Mouse (Mus musculus): Measurements from ENCODE around the gene Zfhx3. TPM values are rescaled to one million over a fixed set of nuclear protein-coding genes. Genes with fewer than 3 reads are reported as not detected.

Gene Zfhx3
- polyA plus RNA-seq, 1 experiment = 14.0 TPM

GRCm38 (mm10) chr8:108738179-108738578, 795.7 kb downstream of the Zfhx3 start:
- H3K4me3 ChIP-seq (ENCODE audit: low read depth, low read length) = no peak overlapping the region
- H3K9me3 ChIP-seq (replicated peaks; ENCODE audit: control insufficient read depth, insufficient read depth, low read length, poor library complexity, severe bottlenecking) = no peaks in the 10 kb centered on the region
- TF ChIP-seq CTCF (IDR thresholded peaks at IDR 0.05; ENCODE audit: low read depth, low read length) = no peak
- no peak for TF ChIP-seq EP300 (IDR thresholded peaks at IDR 0.05; ENCODE audit: insufficient read depth, low read depth, low read length)
- no peak for TF ChIP-seq POLR2A (IDR thresholded peaks at IDR 0.05; ENCODE audit: insufficient read depth, low read length)
- H3K27me3 ChIP-seq (ENCODE audit: control insufficient read depth, insufficient read depth, low read length, poor library complexity, severe bottlenecking) = no peaks in the 10 kb centered on the region
- H3K4me1 ChIP-seq (ENCODE audit: control insufficient read depth, insufficient read depth, low read length) = peaks cover 6% of the 10 kb centered on the region
- no peak overlapping the region for H3K27ac ChIP-seq (ENCODE audit: insufficient read depth, low read length)
- H3K9ac ChIP-seq (ENCODE audit: low read depth, poor library complexity, severe bottlenecking) = no peak overlapping the region
- no peaks in the 10 kb centered on the region for H3K36me3 ChIP-seq (ENCODE audit: control insufficient read depth, insufficient read depth, low read length, poor library complexity, severe bottlenecking)

DNA sequence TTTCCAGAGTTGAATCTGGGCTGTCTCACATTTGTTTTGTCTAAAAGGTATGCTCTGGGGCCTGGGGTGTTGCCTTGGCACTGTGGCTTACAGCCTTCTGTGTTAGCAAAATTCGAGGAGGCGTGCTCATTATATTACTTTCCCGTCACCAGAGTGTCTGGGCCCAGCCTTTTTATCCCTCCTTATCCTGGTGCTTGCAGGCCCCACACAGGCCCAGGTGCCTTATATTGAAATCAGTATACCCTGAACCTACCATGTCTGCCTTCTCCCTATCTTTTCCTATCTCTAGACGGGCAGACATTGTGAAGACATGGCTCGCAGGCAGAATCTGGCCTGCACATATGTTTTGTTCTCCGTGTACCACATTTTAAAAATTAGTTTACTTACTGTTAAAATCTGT, 797.1 kb downstream of the Zfhx3 start:
- Histone ChIP-seq H3K27ac (ENCODE audit: insufficient read depth, low read length) (no peak overlapping the region), H3K9ac (ENCODE audit: low read depth, poor library complexity, severe bottlenecking) (no peak overlapping the region), H3K9me3 (replicated peaks; ENCODE audit: control insufficient read depth, insufficient read depth, low read length, poor library complexity, severe bottlenecking) (no peaks in the 10 kb centered on the region), H3K36me3 (ENCODE audit: control insufficient read depth, insufficient read depth, low read length, poor library complexity, severe bottlenecking) (no peaks in the 10 kb centered on the region), H3K4me1 (ENCODE audit: control insufficient read depth, insufficient read depth, low read length) (peaks cover 2% of the 10 kb centered on the region), H3K4me3 (ENCODE audit: low read depth, low read length) (no peak overlapping the region), H3K27me3 (ENCODE audit: control insufficient read depth, insufficient read depth, low read length, poor library complexity, severe bottlenecking) (no peaks in the 10 kb centered on the region)
- no peak for TF ChIP-seq EP300 (IDR thresholded peaks at IDR 0.05; ENCODE audit: insufficient read depth, low read depth, low read length)
- no peak for TF ChIP-seq POLR2A (IDR thresholded peaks at IDR 0.05; ENCODE audit: insufficient read depth, low read length)
- TF ChIP-seq CTCF (IDR thresholded peaks at IDR 0.05; ENCODE audit: low read depth, low read length) = no peak

DNA sequence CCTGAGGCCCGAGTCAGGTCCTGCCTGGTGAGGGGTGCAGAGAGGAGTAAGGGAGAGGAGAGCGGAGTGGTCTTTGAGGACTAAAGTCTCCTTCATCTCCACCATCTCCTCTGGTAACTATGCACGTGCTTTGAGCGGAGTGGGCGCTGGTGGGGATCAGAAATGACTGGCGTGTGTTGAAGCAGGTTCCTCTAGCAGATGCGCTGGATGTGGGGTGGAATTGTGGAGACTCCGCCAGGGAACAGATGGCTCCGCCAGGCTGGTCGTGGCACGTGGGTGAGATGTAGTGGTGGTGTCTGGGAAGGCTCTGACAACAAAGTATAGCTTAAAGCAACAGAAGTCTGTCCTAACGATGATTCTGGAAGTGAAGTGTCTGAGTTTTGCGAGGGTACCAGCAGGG, 798.0 kb downstream of the Zfhx3 start:
- TF ChIP-seq POLR2A (IDR thresholded peaks at IDR 0.05; ENCODE audit: insufficient read depth, low read length) (no peak), EP300 (IDR thresholded peaks at IDR 0.05; ENCODE audit: insufficient read depth, low read depth, low read length) (no peak), CTCF (IDR thresholded peaks at IDR 0.05; ENCODE audit: low read depth, low read length) (no peak)
- Histone ChIP-seq H3K27ac (ENCODE audit: insufficient read depth, low read length) (no peak overlapping the region), H3K36me3 (ENCODE audit: control insufficient read depth, insufficient read depth, low read length, poor library complexity, severe bottlenecking) (no peaks in the 10 kb centered on the region), H3K4me3 (ENCODE audit: low read depth, low read length) (no peak overlapping the region), H3K9me3 (replicated peaks; ENCODE audit: control insufficient read depth, insufficient read depth, low read length, poor library complexity, severe bottlenecking) (no peaks in the 10 kb centered on the region), H3K9ac (ENCODE audit: low read depth, poor library complexity, severe bottlenecking) (no peak overlapping the region), H3K4me1 (ENCODE audit: control insufficient read depth, insufficient read depth, low read length) (peaks cover 2% of the 10 kb centered on the region), H3K27me3 (ENCODE audit: control insufficient read depth, insufficient read depth, low read length, poor library complexity, severe bottlenecking) (no peaks in the 10 kb centered on the region)

GRCm38 (mm10) chr8:108741651-108742050, 799.2 kb downstream of the Zfhx3 start:
- H3K9ac ChIP-seq (ENCODE audit: low read depth, poor library complexity, severe bottlenecking) = no peak overlapping the region
- no peaks in the 10 kb centered on the region for H3K4me1 ChIP-seq (ENCODE audit: control insufficient read depth, insufficient read depth, low read length)
- H3K27me3 ChIP-seq (ENCODE audit: control insufficient read depth, insufficient read depth, low read length, poor library complexity, severe bottlenecking) = no peaks in the 10 kb centered on the region
- no peak overlapping the region for H3K4me3 ChIP-seq (ENCODE audit: low read depth, low read length)
- no peaks in the 10 kb centered on the region for H3K36me3 ChIP-seq (ENCODE audit: control insufficient read depth, insufficient read depth, low read length, poor library complexity, severe bottlenecking)
- H3K27ac ChIP-seq (ENCODE audit: insufficient read depth, low read length) = no peak overlapping the region
- TF ChIP-seq POLR2A (IDR thresholded peaks at IDR 0.05; ENCODE audit: insufficient read depth, low read length) (no peak), EP300 (IDR thresholded peaks at IDR 0.05; ENCODE audit: insufficient read depth, low read depth, low read length) (no peak), CTCF (IDR thresholded peaks at IDR 0.05; ENCODE audit: low read depth, low read length) (no peak)
- no peaks in the 10 kb centered on the region for H3K9me3 ChIP-seq (replicated peaks; ENCODE audit: control insufficient read depth, insufficient read depth, low read length, poor library complexity, severe bottlenecking)

DNA sequence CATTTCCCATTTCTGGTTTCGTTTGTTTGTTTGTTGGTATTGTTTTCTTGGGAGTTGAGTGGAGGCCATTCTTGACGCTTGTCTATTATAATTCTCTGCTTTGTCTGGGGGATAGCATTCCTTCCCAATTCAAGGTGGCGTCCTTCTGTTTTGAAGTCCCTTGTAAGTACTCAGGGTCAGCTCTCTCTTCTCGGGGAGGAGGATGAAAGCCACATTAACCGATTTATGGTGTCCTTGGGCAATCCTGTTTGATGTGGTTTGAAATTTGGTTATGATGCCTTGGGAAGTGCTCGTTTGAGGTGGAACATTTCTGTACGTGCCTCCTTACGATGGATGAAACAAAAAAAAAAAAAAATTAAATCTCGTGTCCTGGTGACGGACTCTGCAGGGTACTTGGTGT, 800.0 kb downstream of the Zfhx3 start:
- Histone ChIP-seq H3K36me3 (ENCODE audit: control insufficient read depth, insufficient read depth, low read length, poor library complexity, severe bottlenecking) (no peaks in the 10 kb centered on the region), H3K27ac (ENCODE audit: insufficient read depth, low read length) (no peak overlapping the region), H3K9ac (ENCODE audit: low read depth, poor library complexity, severe bottlenecking) (no peak overlapping the region), H3K4me3 (ENCODE audit: low read depth, low read length) (no peak overlapping the region), H3K9me3 (replicated peaks; ENCODE audit: control insufficient read depth, insufficient read depth, low read length, poor library complexity, severe bottlenecking) (no peaks in the 10 kb centered on the region), H3K4me1 (ENCODE audit: control insufficient read depth, insufficient read depth, low read length) (no peaks in the 10 kb centered on the region), H3K27me3 (ENCODE audit: control insufficient read depth, insufficient read depth, low read length, poor library complexity, severe bottlenecking) (no peaks in the 10 kb centered on the region)
- TF ChIP-seq EP300 (IDR thresholded peaks at IDR 0.05; ENCODE audit: insufficient read depth, low read depth, low read length) (no peak), POLR2A (IDR thresholded peaks at IDR 0.05; ENCODE audit: insufficient read depth, low read length) (no peak), CTCF (IDR thresholded peaks at IDR 0.05; ENCODE audit: low read depth, low read length) (no peak)

GRCm38 (mm10) chr8:108743238-108743637, 800.8 kb downstream of the Zfhx3 start:
- no peak overlapping the region for H3K4me3 ChIP-seq (ENCODE audit: low read depth, low read length)
- no peak overlapping the region for H3K27ac ChIP-seq (ENCODE audit: insufficient read depth, low read length)
- no peaks in the 10 kb centered on the region for H3K36me3 ChIP-seq (ENCODE audit: control insufficient read depth, insufficient read depth, low read length, poor library complexity, severe bottlenecking)
- H3K4me1 ChIP-seq (ENCODE audit: control insufficient read depth, insufficient read depth, low read length) = no peaks in the 10 kb centered on the region
- H3K27me3 ChIP-seq (ENCODE audit: control insufficient read depth, insufficient read depth, low read length, poor library complexity, severe bottlenecking) = no peaks in the 10 kb centered on the region
- no peak for TF ChIP-seq CTCF (IDR thresholded peaks at IDR 0.05; ENCODE audit: low read depth, low read length)
- TF ChIP-seq POLR2A (IDR thresholded peaks at IDR 0.05; ENCODE audit: insufficient read depth, low read length) = no peak
- TF ChIP-seq EP300 (IDR thresholded peaks at IDR 0.05; ENCODE audit: insufficient read depth, low read depth, low read length) = no peak
- H3K9ac ChIP-seq (ENCODE audit: low read depth, poor library complexity, severe bottlenecking) = no peak overlapping the region
- H3K9me3 ChIP-seq (replicated peaks; ENCODE audit: control insufficient read depth, insufficient read depth, low read length, poor library complexity, severe bottlenecking) = no peaks in the 10 kb centered on the region
